Mouse (Mus musculus) hindbrain, embryonic 14.5 days (tissue): ENCODE data around the gene Fam19a5. TPM values are rescaled to one million over a fixed set of nuclear protein-coding genes. Genes with fewer than 3 reads are reported as not detected.
A peak's percentile ranks its signal among the peaks of the same experiment; 100 is the strongest.

Experiments
- ATAC-seq: fragments of 200-750 bp; cut with Nextera tagmentation; 2 replicates; pipeline ENCODE4 v1.8.0; 2017; ENCODE audit warnings: moderate number of reproducible peaks, mild to moderate bottlenecking, moderate TSS enrichment, moderate library complexity; ENCODE audit not compliant: low FRiP score
- DNase-seq: peaks from one replicate; pipeline ENCODE4 v3.0.0-alpha.2; 2015; ENCODE audit warnings: low spot score
- H3K27ac ChIP-seq: fragments of 300-500 bp; sonication (generic); 2 replicates; pipeline ENCODE4 v1.5.1; 2014; ENCODE audit warnings: mild to moderate bottlenecking, moderate library complexity
- H3K27me3 ChIP-seq: fragments of 300-500 bp; sonication (generic); 2 replicates; pipeline ENCODE4 v1.6.1; 2014; ENCODE audit warnings: mild to moderate bottlenecking, low read length, mixed read lengths; ENCODE audit not compliant: control insufficient read depth, insufficient read depth
- H3K36me3 ChIP-seq: fragments of 300-500 bp; sonication (generic); replicated peaks from 2 replicates; pipeline ENCODE4 v1.6.1; 2014; ENCODE audit not compliant: control insufficient read depth, insufficient read depth
- H3K4me1 ChIP-seq: fragments of 300-500 bp; sonication (generic); replicated peaks from 2 replicates; pipeline ENCODE4 v1.6.1; 2014; ENCODE audit warnings: antibody characterized with exemption, low read length, mixed read lengths; ENCODE audit not compliant: control insufficient read depth, insufficient read depth
- H3K4me2 ChIP-seq: fragments of 300-500 bp; sonication (generic); replicated peaks from 2 replicates; pipeline ENCODE4 v1.6.1; 2014; ENCODE audit warnings: mild to moderate bottlenecking, moderate library complexity
- H3K4me3 ChIP-seq: fragments of 300-500 bp; sonication (generic); replicated peaks from 2 replicates; pipeline ENCODE4 v1.5.1; 2014; ENCODE audit warnings: mild to moderate bottlenecking, low read length
- H3K9ac ChIP-seq: fragments of 300-500 bp; sonication (generic); 2 replicates; pipeline ENCODE4 v1.6.1; 2014
- H3K9me3 ChIP-seq: fragments of 300-500 bp; sonication (generic); 2 replicates; pipeline ENCODE4 v1.6.1; 2016; ENCODE audit warnings: low read length; ENCODE audit not compliant: control insufficient read depth
- WGBS: fragments of 180-500 bp; shearing (Covaris S2); extraction: QIAGEN DNeasy Blood & Tissue Kit; methylation state at CpG from one replicate; pipeline ENCODE4 v1.1.7; 2014; 5-methylcytosine and 5-hydroxymethylcytosine counted together
- polyA plus RNA-seq: library from polyadenylated mRNA; unstranded; fragments of >200 nt; fragmentation: Nextera tagmentation; extraction: Ambion mirVana; gene quantifications from 2 replicates; pipeline ENCODE4 v1.2.1, GENCODE M21; 2014

Gene Fam19a5
- polyA plus RNA-seq, 1 experiment from 2014 or later = 27.6 TPM

- no peak overlapping the region for H3K27ac ChIP-seq
- no peaks in the 10 kb centered on the region for H3K36me3 ChIP-seq
- H3K9ac ChIP-seq = no peak overlapping the region
- DNase-seq = no peak
- H3K9me3 ChIP-seq = no peaks in the 10 kb centered on the region
- no peaks in the 10 kb centered on the region for H3K27me3 ChIP-seq
- no peak overlapping the region for H3K4me3 ChIP-seq
- ATAC-seq = no peak
- no peak overlapping the region for H3K4me2 ChIP-seq
- WGBS = 67% methylated on average over 5 of the region's 5 CpGs
- H3K4me1 ChIP-seq = peaks cover 16% of the 10 kb centered on the region; the same call in 1 of the 2 replicates
Measured at GRCm38 (mm10) chr15:87646313-87647061, 102.4 kb downstream of the Fam19a5 start.

GRCm38 (mm10) chr15:87649651-87650050 lies 105.6 kb downstream of the Fam19a5 start:
- Histone ChIP-seq H3K27ac (no peak overlapping the region), H3K4me2 (no peak overlapping the region), H3K36me3 (no peaks in the 10 kb centered on the region), H3K9me3 (no peaks in the 10 kb centered on the region), H3K4me1 (peaks cover 18% of the 10 kb centered on the region; the same call in 1 of the 2 replicates), H3K4me3 (no peak overlapping the region), H3K9ac (no peak overlapping the region), H3K27me3 (no peaks in the 10 kb centered on the region)
- DNase-seq (no peak), ATAC-seq (no peak)
- 50% methylated on average over 2 of the region's 2 CpGs for WGBS

GRCm38 (mm10) chr15:87654551-87654950 lies 110.5 kb downstream of the Fam19a5 start:
- 70% methylated on average over 6 of the region's 6 CpGs for WGBS
- Histone ChIP-seq H3K4me2 (no peak overlapping the region), H3K36me3 (no peaks in the 10 kb centered on the region), H3K27me3 (no peaks in the 10 kb centered on the region), H3K9ac (no peak overlapping the region), H3K27ac (no peak overlapping the region), H3K9me3 (no peaks in the 10 kb centered on the region), H3K4me3 (no peak overlapping the region), H3K4me1 (peaks cover 10% of the 10 kb centered on the region; the same call in 1 of the 2 replicates)
- ATAC-seq (no peak), DNase-seq (no peak)

- no peak overlapping the region for H3K27ac ChIP-seq
- WGBS = 58% methylated on average over 20 of the region's 20 CpGs
- H3K36me3 ChIP-seq = no peaks in the 10 kb centered on the region
- 0 out of 2 replicates have a peak, but pooled peaks cover 7% of the 10 kb centered on the region for H3K4me1 ChIP-seq
- H3K9ac ChIP-seq = no peak overlapping the region
- H3K27me3 ChIP-seq = no peaks in the 10 kb centered on the region
- H3K4me2 ChIP-seq = no peak overlapping the region
- ATAC-seq (no peak), DNase-seq (no peak)
- H3K4me3 ChIP-seq = no peak overlapping the region
- no peaks in the 10 kb centered on the region for H3K9me3 ChIP-seq
Measured at GRCm38 (mm10) chr15:87656496-87657155, 112.5 kb downstream of the Fam19a5 start.

- Histone ChIP-seq H3K27me3 (no peaks in the 10 kb centered on the region), H3K36me3 (no peaks in the 10 kb centered on the region), H3K9ac (no peak overlapping the region), H3K4me2 (no peak overlapping the region), H3K27ac (no peak overlapping the region), H3K4me3 (no peak overlapping the region), H3K9me3 (no peaks in the 10 kb centered on the region), H3K4me1 (0 out of 2 replicates have a peak, but pooled peaks cover 5% of the 10 kb centered on the region)
- WGBS = 91% methylated on average over 6 of the region's 6 CpGs
- ATAC-seq (no peak), DNase-seq (no peak)
Measured at GRCm38 (mm10) chr15:87659729-87660128, 115.6 kb downstream of the Fam19a5 start.

GRCm38 (mm10) chr15:87661954-87662353 lies 117.9 kb downstream of the Fam19a5 start:
- H3K4me1 ChIP-seq = no peaks in the 10 kb centered on the region
- no peak overlapping the region for H3K9ac ChIP-seq
- H3K9me3 ChIP-seq = no peaks in the 10 kb centered on the region
- H3K4me2 ChIP-seq = no peak overlapping the region
- 71% methylated on average over 7 of the region's 7 CpGs for WGBS
- no peaks in the 10 kb centered on the region for H3K27me3 ChIP-seq
- no peak overlapping the region for H3K27ac ChIP-seq
- ATAC-seq (no peak), DNase-seq (no peak)
- no peak overlapping the region for H3K4me3 ChIP-seq
- H3K36me3 ChIP-seq = no peaks in the 10 kb centered on the region

GRCm38 (mm10) chr15:87666041-87666750 lies 122.1 kb downstream of the Fam19a5 start:
- no peaks in the 10 kb centered on the region for H3K9me3 ChIP-seq
- no peak for DNase-seq
- H3K27me3 ChIP-seq = no peaks in the 10 kb centered on the region
- no peak for ATAC-seq
- no peak overlapping the region for H3K4me3 ChIP-seq
- WGBS = 78% methylated on average over 13 of the region's 13 CpGs
- H3K4me2 ChIP-seq = no peak overlapping the region
- H3K9ac ChIP-seq = no peak overlapping the region
- H3K36me3 ChIP-seq = no peaks in the 10 kb centered on the region
- 0 out of 2 replicates have a peak, but pooled peaks cover 9% of the 10 kb centered on the region for H3K4me1 ChIP-seq
- H3K27ac ChIP-seq = no peak overlapping the region

GRCm38 (mm10) chr15:87667416-87667815 lies 123.3 kb downstream of the Fam19a5 start:
- peak; percentile 34; the same call in 1 of the 2 replicates for ATAC-seq
- no peaks in the 10 kb centered on the region for H3K27me3 ChIP-seq
- no peaks in the 10 kb centered on the region for H3K36me3 ChIP-seq
- no peak overlapping the region for H3K9ac ChIP-seq
- peaks cover 18% of the 10 kb centered on the region; the same call in 1 of the 2 replicates for H3K4me1 ChIP-seq
- WGBS = 42% methylated on average over 7 of the region's 7 CpGs
- H3K9me3 ChIP-seq = no peaks in the 10 kb centered on the region
- H3K27ac ChIP-seq = no peak overlapping the region
- DNase-seq = no peak
- no peak overlapping the region for H3K4me2 ChIP-seq
- H3K4me3 ChIP-seq = no peak overlapping the region

- ATAC-seq (no peak), DNase-seq (no peak)
- 72% methylated on average over 5 of the region's 5 CpGs for WGBS
- Histone ChIP-seq H3K27me3 (no peaks in the 10 kb centered on the region), H3K9ac (no peak overlapping the region), H3K4me3 (no peak overlapping the region), H3K36me3 (no peaks in the 10 kb centered on the region), H3K27ac (no peak overlapping the region), H3K4me2 (no peak overlapping the region), H3K9me3 (no peaks in the 10 kb centered on the region), H3K4me1 (peaks cover 18% of the 10 kb centered on the region; the same call in 1 of the 2 replicates)
Measured at GRCm38 (mm10) chr15:87668112-87668511, 124.0 kb downstream of the Fam19a5 start.
